Mouse (Mus musculus) E14TG2a.4 (cell line): Measurements from ENCODE around the gene Gdf2.

ENCODE experiments used
- CTCF ChIP-seq: conservative IDR thresholded peaks from 2 replicates; pipeline ENCODE4 v1.5.1; 2014; ENCODE audit warnings: low read length
- NANOG ChIP-seq: IDR thresholded peaks from 2 replicates; pipeline ENCODE4 v1.6.1; 2014; ENCODE audit warnings: borderline replicate concordance, low read length, mixed read lengths
- POU5F1 ChIP-seq: IDR thresholded peaks from 2 replicates; pipeline ENCODE4 v1.6.1; 2014; ENCODE audit warnings: low read length, borderline replicate concordance

DNA sequence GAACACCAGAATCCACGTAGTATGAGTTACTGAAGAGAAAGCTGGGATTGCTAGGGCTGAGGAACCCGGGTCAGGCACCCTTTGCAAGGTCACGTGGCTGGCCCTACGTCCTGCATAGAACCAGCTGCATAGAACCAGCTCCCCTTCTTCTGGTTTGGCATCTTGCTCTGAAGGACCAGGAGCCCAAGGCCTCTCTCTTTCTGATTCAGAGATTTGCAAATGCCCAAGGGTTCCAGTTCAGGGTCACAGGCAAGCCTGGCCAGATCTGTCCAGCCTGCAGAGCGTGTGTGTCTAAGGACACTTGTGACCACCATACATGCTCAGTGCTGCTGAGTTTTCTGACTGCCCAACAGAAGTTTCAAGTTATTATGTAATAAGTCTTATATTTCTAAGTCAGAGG is 1.4 kb downstream of the Gdf2 start:
- TF ChIP-seq CTCF (no peak), POU5F1 (no peak), NANOG (no peak)
